Mouse (Mus musculus) naive thymus-derived CD4-positive, alpha-beta T cell, adult 2 months (primary cell): ENCODE results near the gene Cwc27.

Experiments used
- DNase-seq: peaks from one replicate; pipeline ENCODE4 v3.0.0-alpha.2; 2011; ENCODE audit warnings: low read depth

Cwc27 gene

DNA sequence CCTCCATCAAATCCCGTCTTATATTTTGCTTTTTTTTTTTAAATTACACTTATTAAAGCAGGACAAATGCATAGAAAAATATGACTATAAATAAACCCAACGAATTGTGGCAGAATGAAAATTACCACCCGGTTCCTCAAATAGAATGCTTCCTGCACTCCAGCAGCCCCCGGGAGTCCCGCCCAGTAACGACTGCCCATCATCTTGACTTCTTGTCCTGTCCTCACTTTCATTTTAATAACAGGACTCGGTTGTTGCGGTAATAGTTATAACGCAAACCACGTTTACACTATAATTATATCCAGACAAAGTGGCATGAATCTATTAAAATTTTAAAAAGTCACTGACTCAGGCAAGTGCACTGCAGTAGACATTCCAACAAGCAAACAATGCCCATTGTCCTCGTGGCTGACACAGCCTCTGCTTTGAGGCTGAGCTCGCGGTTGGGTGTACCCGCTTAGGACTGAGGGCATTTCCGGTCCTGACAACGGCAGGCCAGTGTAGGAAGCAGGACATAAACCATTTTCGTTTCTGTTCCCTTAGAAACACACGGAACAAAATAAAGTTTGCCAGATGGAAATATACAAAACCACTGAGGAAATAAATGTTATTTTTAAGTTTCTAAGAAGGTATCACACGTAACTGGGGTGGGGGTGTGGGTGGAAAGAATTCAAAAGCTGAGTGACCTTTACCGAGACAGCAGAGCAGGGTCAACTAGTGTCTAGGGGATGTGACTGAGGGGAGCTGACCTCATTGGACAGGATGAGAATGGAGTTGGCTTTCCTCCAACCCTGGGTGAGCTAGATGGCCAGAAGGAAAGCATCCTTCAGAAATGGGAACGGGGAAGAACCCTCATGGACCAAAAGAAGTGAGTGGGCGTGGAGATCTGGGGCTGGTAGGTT is 206.5 kb downstream of the Cwc27 start:
- peak; percentile 54 for DNase-seq

DNA sequence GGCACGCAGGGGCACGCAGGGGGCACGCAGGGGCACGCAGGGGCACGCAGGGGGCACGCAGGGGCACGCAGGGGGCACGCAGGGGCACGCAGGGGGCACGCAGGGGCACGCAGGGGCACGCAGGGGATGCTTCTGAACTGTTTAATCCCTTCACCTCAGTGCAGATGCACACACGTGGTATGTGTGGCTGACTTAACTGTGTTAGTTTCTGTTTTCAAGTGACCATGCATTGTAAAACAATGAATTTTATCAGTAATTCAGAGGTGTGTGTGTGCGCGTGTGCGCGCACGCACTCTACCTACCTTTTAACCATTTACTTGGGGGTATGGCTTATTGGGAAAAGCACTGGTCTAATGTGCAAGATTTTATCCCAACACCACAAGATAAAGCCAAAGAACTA is 208.4 kb downstream of the Cwc27 start:
- DNase-seq = no peak

DNA sequence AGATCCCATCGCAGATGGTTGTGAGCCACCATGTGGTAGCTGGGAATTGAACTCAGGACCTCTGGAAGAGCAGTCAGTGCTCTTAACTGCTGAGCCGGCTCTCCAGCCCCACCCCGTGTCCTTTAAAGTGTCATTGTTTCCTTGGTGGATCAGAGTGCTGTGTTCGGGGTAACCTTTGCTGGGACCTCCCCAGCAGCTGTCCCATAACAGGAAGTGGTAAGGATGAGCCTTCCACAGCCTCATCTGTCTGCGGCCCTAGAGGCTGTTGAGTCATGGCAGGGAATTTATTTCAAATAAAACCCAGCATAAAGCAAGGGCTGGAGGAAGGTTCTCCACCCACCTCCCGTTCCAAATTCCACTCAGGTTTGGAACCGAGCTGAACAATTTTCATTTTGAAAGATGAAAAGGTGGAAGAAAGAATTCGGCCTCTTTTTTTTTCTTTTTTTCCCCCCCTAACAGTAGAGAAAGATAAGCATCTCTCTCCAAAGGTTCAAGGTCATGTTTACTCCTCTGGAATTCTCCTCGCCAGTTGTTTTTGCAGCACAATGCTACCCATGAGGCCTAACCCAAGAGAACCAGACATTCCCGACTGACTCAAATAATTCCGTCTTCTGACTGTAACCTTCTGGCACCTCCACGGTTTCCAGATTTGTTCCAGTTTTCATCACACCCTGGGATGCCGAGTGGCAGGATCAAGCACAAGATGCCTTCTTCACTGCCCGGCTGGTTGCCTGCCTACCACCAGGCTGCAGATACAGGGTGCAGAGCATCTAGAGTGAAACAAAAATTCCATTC is 210.0 kb downstream of the Cwc27 start:
- DNase-seq = peak; percentile 66

DNA sequence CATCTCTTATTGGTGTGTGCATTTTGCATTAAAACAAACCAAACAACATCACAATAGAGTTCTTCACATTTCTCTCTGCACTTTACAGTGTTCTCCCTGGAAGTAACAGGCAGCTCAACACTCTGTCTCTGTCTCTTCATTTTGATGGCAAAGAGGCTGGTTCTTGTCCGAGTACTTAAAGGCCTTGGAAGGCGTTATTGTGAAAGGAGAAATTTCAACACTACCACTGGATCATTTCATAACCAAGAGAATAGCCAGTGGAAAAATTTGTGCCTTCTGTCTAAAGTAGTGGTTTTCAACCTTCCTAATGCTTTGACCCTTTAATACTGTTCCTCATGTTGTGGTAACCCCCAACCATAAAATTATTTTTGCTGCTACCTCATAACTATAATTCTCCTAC is 211.8 kb downstream of the Cwc27 start:
- no peak for DNase-seq

DNA sequence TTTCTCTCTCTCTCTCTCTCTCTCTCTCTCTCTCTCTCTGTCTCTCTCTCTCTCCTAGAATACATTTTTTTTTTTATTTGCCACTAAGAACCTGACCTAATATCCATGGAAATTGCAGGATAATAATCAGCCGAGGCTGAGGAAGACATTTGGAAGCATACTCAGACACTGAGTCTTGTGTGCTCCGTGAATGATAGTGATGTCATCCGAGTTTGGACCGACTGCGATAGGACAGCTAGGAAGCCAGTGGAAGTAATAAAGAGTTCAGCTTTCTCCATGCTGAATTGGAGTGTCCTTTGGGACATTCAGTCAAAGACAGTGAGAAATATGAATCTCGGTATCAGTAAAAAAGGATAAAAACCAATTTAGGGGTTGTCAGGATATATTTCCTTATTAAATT is 214.7 kb downstream of the Cwc27 start:
- DNase-seq = no peak

DNA sequence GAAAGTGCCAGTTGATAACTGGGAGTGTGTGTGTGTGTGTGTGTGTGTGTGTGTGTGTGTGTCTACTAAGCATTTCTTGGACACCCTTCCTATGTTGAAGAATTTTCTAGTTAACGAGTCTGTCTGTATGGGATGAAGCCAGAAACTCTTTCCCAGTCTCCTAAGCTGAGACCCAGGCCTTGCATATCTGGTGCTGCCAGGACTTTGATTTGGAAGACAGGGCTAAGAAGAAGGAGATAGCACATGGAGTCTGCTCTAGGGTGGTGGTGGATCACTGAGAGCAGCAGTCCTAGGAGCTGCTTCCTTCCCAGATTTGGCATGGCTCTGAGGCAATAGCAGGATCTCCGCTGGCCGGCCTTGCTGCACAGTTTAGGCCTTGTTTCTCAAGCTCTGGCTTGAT is 215.2 kb downstream of the Cwc27 start:
- DNase-seq = no peak

DNA sequence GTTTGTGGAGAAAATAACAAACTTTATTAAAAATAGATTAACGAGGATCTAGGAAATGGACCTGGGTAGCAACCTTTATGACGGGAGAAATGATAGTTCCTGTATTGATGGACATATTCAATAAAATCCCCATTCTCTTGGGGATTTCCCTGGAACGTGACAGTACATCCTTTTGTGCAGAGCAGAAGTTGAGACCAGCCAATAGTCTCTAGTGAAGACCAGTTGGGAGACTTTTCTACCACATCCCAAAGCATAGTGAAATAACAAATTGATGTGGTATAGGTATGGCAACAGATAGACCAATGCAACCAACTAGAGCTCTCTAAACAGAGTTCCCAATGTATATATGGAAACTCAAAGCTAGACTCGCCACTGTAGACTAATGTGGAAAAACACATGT is 220.7 kb downstream of the Cwc27 start:
- no peak for DNase-seq

DNA sequence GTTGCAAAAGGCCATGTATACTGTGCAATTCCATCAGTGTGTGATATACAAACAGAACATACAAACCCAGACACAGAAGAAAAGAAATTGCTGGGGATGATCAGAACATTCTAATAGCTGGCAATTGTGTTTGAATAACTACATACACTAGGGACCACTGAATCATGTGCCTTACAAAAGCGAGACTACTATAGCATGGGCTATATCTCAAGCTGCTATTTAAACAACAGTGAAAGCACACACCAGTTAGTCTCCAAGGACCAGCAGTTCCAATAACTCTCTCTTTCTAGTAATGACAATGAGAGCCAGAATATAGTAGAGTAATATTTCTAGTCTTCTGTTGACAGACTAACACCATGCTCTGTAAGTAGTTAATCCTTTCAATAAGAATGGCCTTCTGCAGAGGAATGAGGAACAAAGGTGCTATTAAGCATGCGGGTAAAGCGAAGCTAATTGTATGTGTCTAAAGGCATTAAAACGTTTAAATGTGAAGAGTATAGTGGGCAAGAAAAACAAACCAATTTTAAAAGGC is 222.1 kb downstream of the Cwc27 start:
- DNase-seq = no peak

DNA sequence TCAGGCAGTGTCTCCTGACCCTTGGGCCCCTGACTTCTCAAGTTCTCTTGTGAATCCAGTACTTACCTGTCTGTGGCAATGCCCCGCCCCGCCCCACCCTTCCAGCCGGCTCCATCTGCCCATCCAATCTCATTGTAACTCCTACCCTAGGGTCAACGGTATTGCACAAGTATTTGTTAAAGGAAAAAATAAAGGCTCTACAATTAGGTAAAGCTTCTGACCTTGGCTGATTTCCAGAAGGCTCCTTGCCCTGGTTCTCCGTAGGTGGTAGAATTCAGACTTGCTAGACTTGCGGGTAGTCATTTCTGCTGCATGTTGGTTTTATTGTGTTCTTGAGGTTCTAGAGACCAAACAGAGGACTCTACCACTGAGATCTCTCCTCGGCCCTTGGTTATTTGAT is 226.0 kb downstream of the Cwc27 start:
- DNase-seq = no peak

DNA sequence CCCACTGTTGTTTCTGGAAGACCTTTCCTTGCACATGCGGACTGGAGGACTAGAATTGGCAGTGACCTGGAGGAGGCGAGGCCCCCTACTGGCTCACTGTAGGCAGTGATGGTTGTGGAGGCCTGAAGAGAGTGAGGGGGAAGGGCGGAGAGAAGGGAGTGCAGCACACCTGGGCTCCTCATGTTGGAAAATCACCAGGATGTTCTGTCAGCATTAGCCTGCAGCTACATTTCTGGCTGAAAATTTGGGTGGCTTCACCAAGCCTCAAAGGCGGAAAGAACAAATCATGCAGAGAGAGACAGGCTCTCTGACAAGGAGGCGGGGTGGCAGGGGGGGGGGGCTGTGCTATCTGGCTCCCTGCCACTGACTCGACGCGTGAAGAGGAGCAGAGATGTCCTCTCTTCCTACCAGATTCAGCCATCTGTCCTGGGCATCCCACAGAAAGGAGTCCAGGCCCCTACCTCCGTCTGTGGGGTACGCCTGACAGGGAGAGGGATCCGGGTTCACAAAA is 226.8 kb downstream of the Cwc27 start:
- DNase-seq = no peak

DNA sequence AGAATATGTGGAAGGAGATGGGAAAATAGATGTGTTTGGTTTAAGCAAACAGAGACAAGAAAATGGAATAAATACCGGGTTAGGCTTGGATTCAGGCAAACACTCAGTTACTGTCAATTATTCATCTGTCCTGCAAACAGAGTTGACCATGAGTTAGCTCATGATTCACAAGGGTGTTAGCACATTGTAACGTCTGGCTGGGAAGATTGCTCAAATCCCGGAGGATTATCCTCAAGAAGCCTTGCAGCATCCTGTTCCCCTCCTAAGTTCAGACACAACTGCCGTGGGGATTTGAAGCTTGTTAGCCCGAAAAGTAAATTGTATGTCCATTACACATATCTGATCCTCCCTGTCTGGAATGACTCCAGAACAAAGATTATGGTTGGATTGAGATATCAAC is 228.6 kb downstream of the Cwc27 start:
- DNase-seq = no peak
